Mouse (Mus musculus) cerebellum, postnatal 25 days (tissue): ENCODE measurements around the gene Tmem14c.

Experiments used
- DNase-seq, 2 experiments: peaks; one replicate each; pipeline ENCODE4 v3.0.0; 2021; ENCODE audit warnings: mixed read lengths in 2 of 2

Tmem14c gene

GRCm38 (mm10) chr13:41008946-41009345 is 7.1 kb upstream of the Tmem14c start:
- DNase-seq: no peak

DNA sequence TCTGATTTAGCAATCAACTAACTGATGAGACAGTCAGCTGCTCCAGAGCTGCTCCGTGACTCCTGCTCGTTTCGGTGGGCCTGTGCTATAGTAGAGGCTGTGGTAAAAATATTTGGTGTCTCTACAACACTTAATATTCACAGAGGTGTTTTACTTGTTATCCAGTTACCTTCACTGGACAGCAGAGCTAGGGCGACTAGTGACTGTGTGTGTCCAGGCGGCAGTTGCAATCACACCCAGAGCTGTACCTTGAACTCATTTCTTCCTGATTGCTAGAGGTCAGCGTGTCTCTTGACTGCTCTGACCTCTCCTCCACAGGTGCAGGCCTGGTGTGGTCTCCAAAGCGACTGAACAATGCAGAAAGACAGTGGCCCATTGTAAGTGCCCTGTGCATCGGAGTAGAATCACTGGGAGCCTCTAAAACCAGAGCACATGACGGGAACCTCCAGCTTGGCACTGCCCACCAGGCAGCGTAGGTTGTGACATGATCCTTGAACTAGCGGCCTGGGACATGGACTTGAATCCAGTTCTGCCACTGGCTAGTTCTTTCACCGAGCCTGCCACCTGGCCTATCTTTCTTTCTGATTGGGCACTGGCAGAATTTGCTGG is 809 bp downstream of the Tmem14c start:
- peak in 1 of 2 experiments; percentile 18 for DNase-seq

GRCm38 (mm10) chr13:41017832-41018231 is 1.7 kb downstream of the Tmem14c start:
- DNase-seq: no peak

DNA sequence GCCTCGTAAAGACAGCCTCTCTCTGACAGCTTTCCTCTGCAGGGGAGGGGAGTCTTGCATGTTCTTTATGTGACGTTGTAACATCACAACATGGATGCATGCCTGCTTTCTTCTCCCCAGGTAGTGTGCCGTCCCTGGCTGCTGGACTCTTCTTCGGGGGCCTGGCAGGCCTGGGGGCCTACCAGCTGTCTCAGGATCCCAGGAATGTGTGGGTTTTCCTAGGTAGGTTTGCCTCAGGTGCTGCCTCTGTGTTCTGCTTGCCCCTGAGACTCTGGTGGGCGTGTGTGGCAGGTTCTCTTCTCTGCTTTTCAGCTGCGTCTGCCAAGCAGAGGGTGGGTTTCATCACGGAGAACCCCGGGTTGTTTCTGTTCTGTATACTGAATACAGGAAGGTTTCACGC is 2.1 kb downstream of the Tmem14c start:
- no peak for DNase-seq

DNA sequence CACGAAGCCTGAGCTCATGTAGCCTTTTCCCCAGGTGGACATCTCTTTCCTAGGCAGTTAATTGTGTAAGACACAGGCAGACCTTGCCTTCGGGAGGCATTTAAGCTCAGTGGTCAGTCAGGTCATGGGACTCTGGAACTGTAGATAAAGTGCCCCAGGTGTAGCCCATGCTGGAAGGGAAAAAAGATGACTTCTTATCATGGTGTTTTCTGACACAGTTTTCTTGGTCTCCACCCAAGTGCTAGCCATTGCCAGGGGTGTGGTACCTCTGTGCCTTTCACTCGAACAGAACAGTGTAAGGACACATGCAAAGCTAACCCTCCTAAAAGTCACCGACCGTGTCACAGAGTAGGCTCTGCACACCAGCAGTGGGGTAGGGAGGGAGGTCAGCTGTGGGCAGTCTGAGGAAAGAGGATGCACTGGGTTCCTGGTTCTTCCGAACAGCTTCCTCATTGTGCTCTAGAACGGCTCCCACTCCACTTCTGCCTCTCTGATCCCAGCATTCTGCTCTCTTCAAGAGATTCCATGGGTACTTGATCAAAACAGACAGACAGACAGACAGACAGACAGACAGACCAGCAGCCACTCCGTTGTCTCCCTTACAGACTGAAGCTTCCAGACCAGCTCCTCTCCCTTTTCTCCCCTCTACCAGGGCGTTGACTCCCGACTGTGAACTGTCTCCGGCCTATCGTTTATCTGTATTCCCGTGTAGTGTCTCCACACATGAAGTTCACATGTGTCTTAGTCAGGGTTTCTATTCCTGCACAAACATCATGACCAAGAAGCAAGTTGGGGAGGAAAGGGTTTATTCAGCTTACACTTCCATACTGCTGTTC is 2.9 kb downstream of the Tmem14c start:
- no peak for DNase-seq

GRCm38 (mm10) chr13:41020494-41020893 is 4.4 kb downstream of the Tmem14c start:
- DNase-seq: no peak

GRCm38 (mm10) chr13:41021607-41022006 is 5.5 kb downstream of the Tmem14c start:
- no peak for DNase-seq

- no peak for DNase-seq
Measured at GRCm38 (mm10) chr13:41022099-41022498, 6.0 kb downstream of the Tmem14c start.

DNA sequence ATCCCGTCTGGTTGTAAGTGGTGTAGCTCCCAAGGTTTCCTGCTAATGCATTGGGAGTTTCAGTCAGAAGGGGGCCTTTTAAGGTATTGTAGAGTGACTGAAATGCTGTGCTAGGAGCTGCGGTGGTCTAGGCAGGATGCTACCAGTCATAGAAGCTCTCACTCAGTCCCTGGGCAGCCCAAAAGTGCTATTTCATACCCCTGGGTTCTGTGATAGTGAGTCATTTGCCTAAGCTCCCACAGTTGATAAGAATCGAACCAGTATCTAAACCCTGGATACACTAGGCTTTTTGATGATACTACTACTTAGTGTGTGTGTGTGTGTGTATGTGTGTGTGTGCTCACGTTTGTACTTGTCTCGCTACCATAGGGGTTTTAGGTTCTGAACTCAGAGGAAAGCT is 14.0 kb downstream of the Tmem14c start:
- no peak for DNase-seq

DNA sequence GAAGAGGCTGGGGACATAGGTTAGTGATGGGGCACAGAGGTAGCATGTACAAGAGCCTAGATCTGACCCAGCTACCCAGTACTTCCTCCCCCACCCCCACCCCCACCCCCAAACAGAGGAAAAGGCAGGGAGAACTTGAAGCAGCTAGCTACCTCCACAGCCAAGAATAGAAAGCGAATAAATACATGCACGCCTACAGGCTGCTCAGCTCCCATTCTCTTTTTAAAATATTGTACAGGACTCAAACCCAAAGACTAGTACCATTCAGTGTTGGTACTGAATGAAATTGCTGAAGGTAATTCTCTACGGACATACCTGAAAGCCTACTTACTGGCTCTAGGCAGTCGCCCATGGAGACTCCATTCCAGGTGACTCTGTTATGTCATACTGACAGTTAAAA is 26.4 kb downstream of the Tmem14c start:
- no peak for DNase-seq

DNA sequence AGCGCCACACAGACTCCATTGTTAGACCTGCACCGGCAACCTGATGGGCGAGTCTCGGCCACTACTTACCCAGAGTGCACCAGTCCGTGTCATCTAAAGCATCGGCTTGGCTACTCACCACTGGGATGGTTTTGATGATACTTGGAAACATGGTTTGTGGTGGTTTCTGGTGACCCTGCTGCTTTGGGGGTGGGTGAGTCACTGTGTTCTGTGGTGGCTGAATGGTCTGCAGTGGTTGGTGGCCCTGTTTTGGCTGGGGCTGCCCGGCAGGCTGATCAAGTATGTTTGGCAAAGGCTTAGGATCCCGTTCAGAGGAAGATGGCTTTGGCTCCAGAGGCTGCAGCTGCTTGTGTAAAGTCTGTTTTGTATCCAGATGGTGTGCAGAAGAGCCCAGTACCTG is 29.8 kb downstream of the Tmem14c start:
- DNase-seq: no peak

DNA sequence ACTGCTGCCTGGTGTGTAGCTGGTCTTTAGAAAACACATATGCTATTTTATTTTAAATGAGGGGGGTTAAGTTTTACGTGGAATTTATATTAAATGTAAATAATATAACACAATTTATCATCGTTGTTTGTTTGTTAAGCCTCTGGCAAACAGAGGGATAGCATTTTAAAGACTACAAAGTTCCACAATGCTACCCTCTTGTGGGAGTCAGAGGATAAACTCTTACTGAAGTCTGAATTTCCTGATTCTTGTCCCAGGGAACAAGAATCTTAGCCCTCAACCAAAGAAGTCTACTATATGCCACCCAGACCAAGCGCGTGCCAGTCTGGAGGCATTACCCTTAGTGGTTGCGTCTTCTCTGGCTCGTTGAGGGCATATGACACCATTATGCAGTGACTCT is 31.2 kb downstream of the Tmem14c start:
- no peak for DNase-seq

DNA sequence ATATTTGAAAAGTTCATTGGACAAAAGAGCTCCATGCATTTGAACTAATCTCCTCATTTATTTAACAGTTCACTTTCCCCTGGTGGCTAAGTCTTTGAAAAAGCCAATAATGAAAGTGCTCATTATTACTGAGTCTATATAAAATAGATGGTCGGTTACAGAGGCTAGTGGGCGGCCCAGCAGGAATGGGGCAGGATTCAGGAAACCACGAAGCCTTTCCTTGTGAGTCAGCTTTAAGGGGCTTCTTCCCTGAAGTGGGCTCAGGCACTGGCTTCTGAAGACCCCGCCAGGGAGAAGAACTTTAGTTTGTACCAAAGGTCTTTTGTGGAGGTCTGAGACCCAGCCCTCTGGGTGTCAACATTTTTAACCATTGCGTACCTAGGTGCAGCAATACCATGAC is 35.9 kb downstream of the Tmem14c start:
- no peak for DNase-seq

DNA sequence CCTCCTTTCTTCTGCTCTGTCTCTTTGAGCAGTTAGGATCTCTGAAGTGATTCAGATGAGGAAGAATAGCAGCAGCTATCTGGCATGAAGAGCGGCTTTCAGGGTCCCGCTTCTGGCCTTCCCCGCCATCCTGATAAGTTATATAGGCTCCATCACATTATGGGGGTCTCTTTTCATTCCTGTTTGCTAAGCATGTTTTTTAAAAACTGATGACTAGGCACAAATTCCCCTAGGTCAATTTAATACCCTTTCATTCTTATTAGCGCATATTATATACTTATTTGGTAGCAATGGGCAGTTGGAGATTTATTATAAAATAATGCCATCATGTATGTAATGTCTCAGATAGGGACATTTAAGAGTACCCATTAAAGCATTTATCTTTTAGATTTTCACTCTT is 51.5 kb downstream of the Tmem14c start:
- no peak for DNase-seq

GRCm38 (mm10) chr13:41071617-41072016 is 55.5 kb downstream of the Tmem14c start:
- DNase-seq: no peak
